Mouse (Mus musculus) neural tube, embryonic 14.5 days (tissue): ENCODE data around the gene Lrrc4b. TPM values are rescaled to one million over a fixed set of nuclear protein-coding genes. Genes with fewer than 3 reads are reported as not detected.
A peak's percentile ranks its signal among the peaks of the same experiment; 100 is the strongest.

Experiments
- ATAC-seq: fragments of 200-750 bp; cut with Nextera tagmentation; 2 replicates; pipeline ENCODE4 v1.8.0; 2017; ENCODE audit warnings: low read depth, mild to moderate bottlenecking, moderate TSS enrichment, moderate library complexity
- H3K27ac ChIP-seq: fragments of 300-500 bp; sonication (generic); 2 replicates; pipeline ENCODE4 v1.5.1; 2014; ENCODE audit warnings: low read depth, mild to moderate bottlenecking, control low read depth, low read length, moderate library complexity, mixed read lengths
- H3K27me3 ChIP-seq: fragments of 300-500 bp; sonication (generic); 2 replicates; pipeline ENCODE4 v1.6.1; 2014; ENCODE audit warnings: low read length; ENCODE audit not compliant: control insufficient read depth, insufficient read depth
- H3K36me3 ChIP-seq: fragments of 300-500 bp; sonication (generic); 2 replicates; pipeline ENCODE4 v1.6.1; 2014; ENCODE audit warnings: low read length, mixed read lengths; ENCODE audit not compliant: control insufficient read depth, insufficient read depth
- H3K4me1 ChIP-seq: fragments of 300-500 bp; sonication (generic); 2 replicates; pipeline ENCODE4 v1.6.1; 2014; ENCODE audit warnings: low read length; ENCODE audit not compliant: control insufficient read depth, insufficient read depth
- H3K4me2 ChIP-seq: fragments of 300-500 bp; sonication (generic); 2 replicates; pipeline ENCODE4 v1.6.1; 2014; ENCODE audit warnings: mild to moderate bottlenecking, low read depth, low read length, control low read depth
- H3K4me3 ChIP-seq: fragments of 300-500 bp; sonication (generic); 2 replicates; pipeline ENCODE4 v1.5.1; 2014; ENCODE audit warnings: low read depth, low read length, control low read depth, mixed read lengths
- H3K9ac ChIP-seq: fragments of 300-500 bp; sonication (generic); replicated peaks from 2 replicates; pipeline ENCODE4 v1.6.1; 2014; ENCODE audit warnings: low read depth, mild to moderate bottlenecking, control low read depth, low read length, mixed read lengths
- H3K9me3 ChIP-seq: fragments of 300-500 bp; sonication (generic); 2 replicates; pipeline ENCODE4 v1.6.1; 2016; ENCODE audit warnings: low read length; ENCODE audit not compliant: control insufficient read depth
- WGBS: fragments of 180-500 bp; shearing (Covaris S2); extraction: QIAGEN DNeasy Blood & Tissue Kit; methylation state at CpG from one replicate; pipeline ENCODE4 v1.1.7; 2014; 5-methylcytosine and 5-hydroxymethylcytosine counted together
- polyA plus RNA-seq: library from polyadenylated mRNA; unstranded; fragments of >200 nt; fragmentation: Nextera tagmentation; extraction: Ambion mirVana; gene quantifications from 2 replicates; pipeline ENCODE4 v1.2.1, GENCODE M21; 2014

The Lrrc4b gene
- polyA plus RNA-seq, 1 experiment from 2014 or later: 28.1 TPM

- H3K4me2 ChIP-seq: no peak overlapping the region
- H3K27me3 ChIP-seq: no peaks in the 10 kb centered on the region
- ATAC-seq: no peak
- H3K4me3 ChIP-seq: no peak overlapping the region
- no peaks in the 10 kb centered on the region for H3K9me3 ChIP-seq
- peaks cover 12% of the 10 kb centered on the region; the same call in 1 of the 2 replicates for H3K4me1 ChIP-seq
- no peak overlapping the region for H3K27ac ChIP-seq
- WGBS: 76% methylated on average over 1 of the region's 1 CpGs
- no peak overlapping the region for H3K9ac ChIP-seq
- H3K36me3 ChIP-seq: peaks cover 27% of the 10 kb centered on the region
These were observed 27.5 kb downstream of the Lrrc4b start for GRCm38 (mm10) chr7:44456302-44456701.

GRCm38 (mm10) chr7:44460067-44460466 lies 31.2 kb downstream of the Lrrc4b start:
- H3K4me2 ChIP-seq: no peak overlapping the region
- no peaks in the 10 kb centered on the region for H3K27me3 ChIP-seq
- H3K4me1 ChIP-seq: peaks cover 17% of the 10 kb centered on the region
- 71% methylated on average over 6 of the region's 6 CpGs for WGBS
- no peak overlapping the region for H3K4me3 ChIP-seq
- H3K9ac ChIP-seq: no peak overlapping the region
- no peak for ATAC-seq
- H3K27ac ChIP-seq: no peak overlapping the region
- H3K36me3 ChIP-seq: peaks cover 50% of the 10 kb centered on the region
- no peaks in the 10 kb centered on the region for H3K9me3 ChIP-seq

DNA sequence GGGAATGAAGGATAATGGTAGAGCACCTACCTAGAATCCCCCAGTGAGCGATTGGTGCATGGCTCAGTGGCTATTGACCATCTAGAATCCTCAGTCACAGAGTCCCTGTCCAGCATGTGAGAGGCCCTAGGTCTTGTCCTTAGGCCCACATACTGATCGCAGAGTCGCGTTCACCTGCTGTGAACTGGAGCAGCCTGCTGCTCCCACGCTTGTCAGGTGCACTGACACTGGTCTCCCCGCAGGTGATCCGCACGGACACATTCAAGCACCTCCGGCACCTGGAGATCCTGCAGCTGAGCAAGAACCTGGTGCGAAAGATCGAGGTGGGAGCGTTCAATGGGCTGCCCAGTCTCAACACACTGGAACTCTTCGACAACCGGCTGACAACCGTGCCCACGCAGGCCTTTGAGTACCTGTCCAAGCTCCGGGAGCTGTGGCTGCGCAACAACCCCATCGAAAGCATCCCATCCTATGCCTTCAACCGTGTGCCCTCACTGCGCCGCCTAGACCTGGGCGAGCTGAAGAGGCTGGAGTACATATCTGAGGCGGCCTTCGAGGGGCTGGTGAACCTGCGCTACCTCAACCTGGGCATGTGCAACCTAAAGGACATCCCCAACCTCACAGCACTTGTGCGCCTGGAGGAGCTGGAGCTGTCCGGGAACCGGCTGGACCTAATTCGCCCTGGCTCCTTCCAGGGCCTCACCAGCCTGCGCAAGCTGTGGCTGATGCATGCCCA lies 32.1 kb downstream of the Lrrc4b start:
- peaks cover 17% of the 10 kb centered on the region for H3K4me1 ChIP-seq
- 70% methylated on average over 31 of the region's 31 CpGs for WGBS
- no peaks in the 10 kb centered on the region for H3K9me3 ChIP-seq
- H3K36me3 ChIP-seq: peaks cover 50% of the 10 kb centered on the region
- no peaks in the 10 kb centered on the region for H3K27me3 ChIP-seq
- H3K9ac ChIP-seq: no peak overlapping the region
- no peak overlapping the region for H3K27ac ChIP-seq
- ATAC-seq: no peak
- no peak overlapping the region for H3K4me2 ChIP-seq
- no peak overlapping the region for H3K4me3 ChIP-seq

DNA sequence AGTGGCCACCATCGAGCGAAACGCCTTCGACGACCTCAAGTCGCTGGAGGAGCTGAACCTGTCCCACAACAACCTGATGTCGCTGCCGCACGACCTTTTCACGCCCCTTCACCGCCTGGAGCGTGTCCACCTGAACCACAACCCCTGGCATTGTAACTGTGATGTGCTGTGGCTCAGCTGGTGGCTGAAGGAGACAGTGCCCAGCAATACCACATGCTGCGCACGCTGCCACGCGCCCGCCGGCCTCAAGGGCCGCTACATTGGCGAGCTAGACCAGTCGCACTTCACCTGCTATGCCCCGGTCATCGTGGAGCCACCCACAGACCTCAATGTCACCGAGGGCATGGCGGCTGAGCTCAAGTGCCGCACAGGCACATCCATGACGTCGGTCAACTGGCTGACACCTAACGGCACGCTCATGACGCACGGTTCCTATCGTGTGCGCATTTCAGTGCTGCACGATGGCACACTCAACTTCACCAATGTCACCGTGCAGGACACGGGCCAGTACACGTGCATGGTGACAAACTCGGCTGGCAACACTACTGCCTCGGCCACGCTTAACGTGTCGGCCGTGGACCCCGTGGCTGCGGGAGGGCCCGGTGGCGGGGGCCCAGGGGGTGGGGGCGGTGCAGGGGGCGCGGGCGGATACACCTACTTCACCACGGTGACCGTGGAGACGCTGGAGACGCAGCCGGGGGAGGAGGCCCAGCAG lies 32.8 kb downstream of the Lrrc4b start:
- Histone ChIP-seq H3K4me2 (no peak overlapping the region), H3K36me3 (peaks cover 46% of the 10 kb centered on the region), H3K27ac (no peak overlapping the region), H3K9ac (no peak overlapping the region), H3K27me3 (no peaks in the 10 kb centered on the region), H3K4me1 (peaks cover 17% of the 10 kb centered on the region), H3K9me3 (no peaks in the 10 kb centered on the region), H3K4me3 (no peak overlapping the region)
- no peak for ATAC-seq
- WGBS: 56% methylated on average over 54 of the region's 57 CpGs

- WGBS: 14% methylated on average over 71 of the region's 77 CpGs
- no peak overlapping the region for H3K4me3 ChIP-seq
- no peak overlapping the region for H3K4me2 ChIP-seq
- H3K4me1 ChIP-seq: peaks cover 17% of the 10 kb centered on the region
- H3K36me3 ChIP-seq: peaks cover 42% of the 10 kb centered on the region
- no peaks in the 10 kb centered on the region for H3K9me3 ChIP-seq
- no peak for ATAC-seq
- no peak overlapping the region for H3K9ac ChIP-seq
- H3K27me3 ChIP-seq: no peaks in the 10 kb centered on the region
- 0 out of 2 replicates have a peak overlapping the region, but pooled peaks have one; percentile 5 for H3K27ac ChIP-seq
These were observed 33.6 kb downstream of the Lrrc4b start for GRCm38 (mm10) chr7:44462218-44463055.

- Histone ChIP-seq H3K4me3 (no peak overlapping the region), H3K9ac (no peak overlapping the region), H3K9me3 (no peaks in the 10 kb centered on the region), H3K4me2 (no peak overlapping the region), H3K27me3 (no peaks in the 10 kb centered on the region), H3K4me1 (peaks cover 17% of the 10 kb centered on the region), H3K36me3 (peaks cover 42% of the 10 kb centered on the region), H3K27ac (no peak overlapping the region)
- 37% methylated on average over 8 of the region's 8 CpGs for WGBS
- no peak for ATAC-seq
These were observed 34.2 kb downstream of the Lrrc4b start for GRCm38 (mm10) chr7:44463056-44463425.

GRCm38 (mm10) chr7:44463556-44464225 lies 34.9 kb downstream of the Lrrc4b start:
- no peak overlapping the region for H3K9ac ChIP-seq
- H3K27ac ChIP-seq: no peak overlapping the region
- H3K4me1 ChIP-seq: peaks cover 23% of the 10 kb centered on the region
- H3K27me3 ChIP-seq: no peaks in the 10 kb centered on the region
- ATAC-seq: no peak
- WGBS: 85% methylated on average over 10 of the region's 10 CpGs
- H3K9me3 ChIP-seq: no peaks in the 10 kb centered on the region
- no peak overlapping the region for H3K4me3 ChIP-seq
- H3K36me3 ChIP-seq: peaks cover 42% of the 10 kb centered on the region
- no peak overlapping the region for H3K4me2 ChIP-seq

GRCm38 (mm10) chr7:44464511-44464910 lies 35.7 kb downstream of the Lrrc4b start:
- Histone ChIP-seq H3K4me1 (peaks cover 28% of the 10 kb centered on the region), H3K27ac (peak overlapping the region; percentile 60; the same call in 1 of the 2 replicates), H3K36me3 (peaks cover 42% of the 10 kb centered on the region), H3K4me3 (no peak overlapping the region), H3K9me3 (no peaks in the 10 kb centered on the region), H3K4me2 (no peak overlapping the region), H3K9ac (no peak overlapping the region), H3K27me3 (no peaks in the 10 kb centered on the region)
- 5% methylated on average over 4 of the region's 4 CpGs for WGBS
- no peak for ATAC-seq
